Mouse (Mus musculus) ES-Bruce4 (cell line): ENCODE results near the gene Kif16b. TPM values are rescaled to one million over a fixed set of nuclear protein-coding genes. Genes with fewer than 3 reads are reported as not detected.

Source experiments
- H3K27ac ChIP-seq: 2 replicates; pipeline ENCODE4 v1.5.1; 2012; ENCODE audit warnings: low read length, inconsistent platforms; ENCODE audit not compliant: insufficient read depth
- H3K27me3 ChIP-seq: 2 replicates; pipeline ENCODE4 v1.6.1; 2012; ENCODE audit warnings: mild to moderate bottlenecking, low read length, inconsistent platforms; ENCODE audit not compliant: control insufficient read depth, poor library complexity, insufficient read depth, severe bottlenecking
- H3K36me3 ChIP-seq: 2 replicates; pipeline ENCODE4 v1.6.1; 2012; ENCODE audit warnings: inconsistent platforms, mild to moderate bottlenecking, low read length, moderate library complexity; ENCODE audit not compliant: control insufficient read depth, poor library complexity, insufficient read depth, severe bottlenecking
- H3K4me1 ChIP-seq: one replicate; pipeline ENCODE4 v1.8.1; 2011; ENCODE audit warnings: low read length; ENCODE audit not compliant: control insufficient read depth, insufficient read depth
- H3K4me3 ChIP-seq: 2 replicates; pipeline ENCODE4 v1.5.1; 2011; ENCODE audit warnings: low read depth, mild to moderate bottlenecking, low read length
- H3K9ac ChIP-seq: 2 replicates; pipeline ENCODE4 v1.6.1; 2012; ENCODE audit warnings: low read depth, mild to moderate bottlenecking, inconsistent platforms; ENCODE audit not compliant: poor library complexity, severe bottlenecking
- H3K9me3 ChIP-seq: replicated peaks from 2 replicates; pipeline ENCODE4 v1.6.1; 2012; ENCODE audit warnings: mild to moderate bottlenecking, low read length, inconsistent platforms; ENCODE audit not compliant: control insufficient read depth, poor library complexity, insufficient read depth, severe bottlenecking
- CTCF ChIP-seq: IDR thresholded peaks from one replicate; pipeline ENCODE4 v1.8.1; 2011; ENCODE audit warnings: low read depth, low read length
- EP300 ChIP-seq: IDR thresholded peaks from 2 replicates; pipeline ENCODE4 v1.6.1; 2011; ENCODE audit warnings: low read depth, low read length; ENCODE audit not compliant: insufficient read depth
- POLR2A ChIP-seq: IDR thresholded peaks from one replicate; pipeline ENCODE4 v1.8.1; 2011; ENCODE audit warnings: low read length; ENCODE audit not compliant: insufficient read depth
- polyA plus RNA-seq: library from polyadenylated mRNA; stranded (reverse); fragments of >200 nt; gene quantifications from 2 replicates; pipeline ENCODE4 v1.2.4, GENCODE M21; 2011; ENCODE audit warnings: low read depth; ENCODE audit not compliant: missing spikeins, insufficient read depth, insufficient read length

Kif16b gene
- polyA plus RNA-seq, 1 experiment, result 14.3 TPM

GRCm38 (mm10) chr2:142876636-142877035 lies 24.7 kb downstream of the Kif16b start:
- Histone ChIP-seq H3K9me3 (no peaks in the 10 kb centered on the region), H3K36me3 (no peaks in the 10 kb centered on the region), H3K4me1 (no peaks in the 10 kb centered on the region), H3K27me3 (no peaks in the 10 kb centered on the region), H3K4me3 (no peak overlapping the region), H3K27ac (no peak overlapping the region), H3K9ac (no peak overlapping the region)
- TF ChIP-seq CTCF, result no peak
- TF ChIP-seq POLR2A, result no peak
- no peak for TF ChIP-seq EP300

- Histone ChIP-seq H3K27ac (no peak overlapping the region), H3K4me3 (no peak overlapping the region), H3K36me3 (no peaks in the 10 kb centered on the region), H3K9ac (no peak overlapping the region), H3K27me3 (no peaks in the 10 kb centered on the region), H3K4me1 (no peaks in the 10 kb centered on the region), H3K9me3 (no peaks in the 10 kb centered on the region)
- TF ChIP-seq POLR2A, result no peak
- no peak for TF ChIP-seq EP300
- TF ChIP-seq CTCF, result no peak
Observed at GRCm38 (mm10) chr2:142875936-142876335, 25.4 kb downstream of the Kif16b start.

DNA sequence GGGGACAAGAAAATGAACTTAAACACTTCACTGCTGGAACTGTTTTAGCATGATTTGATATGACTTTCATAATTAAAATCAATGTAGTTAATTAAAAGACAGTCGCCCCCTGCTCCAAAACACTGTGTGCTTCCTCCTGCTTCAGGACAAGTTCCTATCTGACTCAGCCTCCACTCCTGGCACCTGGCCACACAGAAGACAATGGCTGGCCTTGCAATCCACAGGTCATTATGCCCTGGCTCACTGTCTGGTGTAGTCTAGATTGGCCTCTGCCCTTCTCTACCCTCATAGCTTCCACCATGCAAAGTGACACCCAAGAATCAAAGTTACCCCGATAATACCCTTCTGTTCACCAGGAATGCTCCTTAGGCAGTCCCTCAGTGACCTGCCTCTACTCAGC lies 26.8 kb downstream of the Kif16b start:
- no peak overlapping the region for H3K9ac ChIP-seq
- no peaks in the 10 kb centered on the region for H3K4me1 ChIP-seq

GRCm38 (mm10) chr2:142870055-142870454 lies 31.3 kb downstream of the Kif16b start:
- Histone ChIP-seq H3K27me3 (no peaks in the 10 kb centered on the region), H3K36me3 (no peaks in the 10 kb centered on the region), H3K9me3 (no peaks in the 10 kb centered on the region), H3K27ac (no peak overlapping the region), H3K4me1 (no peaks in the 10 kb centered on the region), H3K9ac (no peak overlapping the region), H3K4me3 (no peak overlapping the region)
- TF ChIP-seq EP300 (no peak), POLR2A (no peak), CTCF (no peak)

More for the DNA sequence above, 26.8 kb downstream of the Kif16b start:
- Histone ChIP-seq H3K36me3 (no peaks in the 10 kb centered on the region), H3K9me3 (no peaks in the 10 kb centered on the region), H3K27me3 (no peaks in the 10 kb centered on the region), H3K4me3 (no peak overlapping the region), H3K27ac (no peak overlapping the region)
- TF ChIP-seq POLR2A, result no peak
- TF ChIP-seq CTCF, result no peak
- no peak for TF ChIP-seq EP300

- H3K27ac ChIP-seq, result no peak overlapping the region
- no peaks in the 10 kb centered on the region for H3K36me3 ChIP-seq
- H3K9me3 ChIP-seq, result no peaks in the 10 kb centered on the region
- H3K4me3 ChIP-seq, result no peak overlapping the region
- H3K27me3 ChIP-seq, result no peaks in the 10 kb centered on the region
- no peak for TF ChIP-seq POLR2A
- TF ChIP-seq CTCF, result no peak
- TF ChIP-seq EP300, result no peak
- no peak overlapping the region for H3K9ac ChIP-seq
- no peaks in the 10 kb centered on the region for H3K4me1 ChIP-seq
Observed at GRCm38 (mm10) chr2:142867481-142867880, 33.9 kb downstream of the Kif16b start.

DNA sequence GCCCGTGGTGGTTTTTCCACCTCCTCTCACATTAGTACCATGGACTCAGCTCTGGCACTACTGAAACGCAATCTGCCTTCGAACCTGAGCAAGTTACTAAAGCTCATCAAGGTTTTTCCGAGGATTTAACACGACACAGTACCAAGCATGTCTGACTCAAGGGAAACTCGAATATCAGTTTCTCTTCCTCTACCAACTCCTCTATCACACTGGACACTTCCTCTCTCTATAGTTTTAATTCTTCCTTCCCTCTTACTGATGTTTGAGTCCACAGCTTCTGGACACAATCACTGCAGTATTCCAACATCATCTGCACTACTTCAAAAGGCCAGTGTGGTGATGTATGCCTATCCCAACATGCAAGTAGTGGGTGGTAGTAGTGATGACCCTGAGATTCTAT lies 40.3 kb downstream of the Kif16b start:
- Histone ChIP-seq H3K27me3 (no peaks in the 10 kb centered on the region), H3K4me3 (no peak overlapping the region), H3K36me3 (no peaks in the 10 kb centered on the region), H3K4me1 (no peaks in the 10 kb centered on the region), H3K9me3 (no peaks in the 10 kb centered on the region), H3K27ac (no peak overlapping the region), H3K9ac (no peak overlapping the region)
- TF ChIP-seq EP300 (no peak), CTCF (no peak), POLR2A (no peak)

DNA sequence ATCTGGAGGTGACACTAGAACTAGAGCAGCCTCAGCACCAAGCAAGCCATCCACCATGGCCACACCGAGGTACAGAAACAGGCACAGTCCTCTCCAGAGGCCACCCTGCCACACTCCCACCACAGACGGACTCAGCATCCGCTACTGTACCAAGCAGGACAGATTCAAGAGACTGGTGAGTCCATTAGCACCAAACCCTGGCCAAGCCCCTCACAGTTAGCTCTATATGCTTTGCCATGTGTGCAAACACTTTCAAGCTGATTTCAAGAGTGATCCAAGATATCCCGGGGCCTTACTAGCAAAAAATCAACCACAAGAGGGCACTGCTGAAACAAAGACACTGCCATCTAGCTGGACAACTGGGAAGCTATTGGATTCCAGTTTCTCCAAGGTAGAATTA lies 41.9 kb downstream of the Kif16b start:
- Histone ChIP-seq H3K36me3 (no peaks in the 10 kb centered on the region), H3K9ac (no peak overlapping the region), H3K27ac (no peak overlapping the region), H3K27me3 (no peaks in the 10 kb centered on the region), H3K4me3 (no peak overlapping the region), H3K9me3 (no peaks in the 10 kb centered on the region), H3K4me1 (no peaks in the 10 kb centered on the region)
- TF ChIP-seq POLR2A (no peak), CTCF (no peak), EP300 (no peak)
